Mouse (Mus musculus) liver, postnatal 0 days (tissue): ENCODE data around the gene Il4i1. TPM values are rescaled to one million over a fixed set of nuclear protein-coding genes. Genes with fewer than 3 reads are reported as not detected.

Experiments used
- ATAC-seq: fragments of 200-750 bp; cut with Nextera tagmentation; 2 replicates; pipeline ENCODE4 v1.8.0; 2017; ENCODE audit warnings: mild to moderate bottlenecking, moderate library complexity
- DNase-seq: peaks from one replicate; pipeline ENCODE4 v3.0.0-alpha.2; 2016
- H3K27ac ChIP-seq: fragments of 300-500 bp; sonication (generic); 2 replicates; pipeline ENCODE4 v1.5.1; 2014; ENCODE audit warnings: antibody characterized with exemption, moderate library complexity, mild to moderate bottlenecking, low read depth
- H3K27me3 ChIP-seq: fragments of 300-500 bp; sonication (generic); 2 replicates; pipeline ENCODE4 v1.6.1; 2014; ENCODE audit warnings: low read length, control low read depth, mixed read lengths; ENCODE audit not compliant: insufficient read depth
- H3K36me3 ChIP-seq: fragments of 300-500 bp; sonication (generic); replicated peaks from 2 replicates; pipeline ENCODE4 v1.6.1; 2014; ENCODE audit warnings: mild to moderate bottlenecking, control low read depth, low read length, moderate library complexity, mixed read lengths; ENCODE audit not compliant: insufficient read depth
- H3K4me1 ChIP-seq: fragments of 300-500 bp; sonication (generic); 2 replicates; pipeline ENCODE4 v1.6.1; 2014; ENCODE audit warnings: antibody characterized with exemption, mild to moderate bottlenecking, control low read depth; ENCODE audit not compliant: insufficient read depth
- H3K4me2 ChIP-seq: fragments of 300-500 bp; sonication (generic); 2 replicates; pipeline ENCODE4 v1.6.1; 2014; ENCODE audit warnings: low read depth, mild to moderate bottlenecking, low read length, moderate library complexity, mixed read lengths
- H3K4me3 ChIP-seq: fragments of 300-500 bp; sonication (generic); 2 replicates; pipeline ENCODE4 v1.5.1; 2014; ENCODE audit warnings: low read depth, low read length
- H3K9ac ChIP-seq: fragments of 300-500 bp; sonication (generic); replicated peaks from 2 replicates; pipeline ENCODE4 v1.6.1; 2014; ENCODE audit warnings: mild to moderate bottlenecking, moderate library complexity
- H3K9me3 ChIP-seq: fragments of 300-500 bp; sonication (generic); 2 replicates; pipeline ENCODE4 v1.6.1; 2016; ENCODE audit warnings: mild to moderate bottlenecking, control low read depth, low read length, mixed read lengths
- CTCF ChIP-seq: sonication (generic); IDR thresholded peaks from 2 replicates; pipeline ENCODE4 v1.5.1; 2016; ENCODE audit warnings: antibody characterized with exemption, low read depth
- EP300 ChIP-seq: IDR thresholded peaks from 2 replicates; pipeline ENCODE4 v1.6.1; 2016; ENCODE audit warnings: antibody characterized with exemption, low read depth, mild to moderate bottlenecking
- WGBS: fragments of 180-500 bp; shearing (Covaris S2); extraction: QIAGEN DNeasy Blood & Tissue Kit; methylation state at CpG from one replicate; pipeline ENCODE4 v1.1.7; 2014; ENCODE audit not compliant: insufficient replicate concordance; 5-methylcytosine and 5-hydroxymethylcytosine counted together
- microRNA counts: library from miRNA; unstranded; fragments of <30 nt; microRNA quantifications from one replicate; lab custom pipeline; 2015
- microRNA-seq: library from miRNA; unstranded; fragments of <30 nt; microRNA quantifications from one replicate; pipeline ENCODE4, GENCODE M21; 2016
- polyA plus RNA-seq: library from polyadenylated mRNA; unstranded; fragments of >200 nt; fragmentation: Nextera tagmentation; extraction: Ambion mirVana; gene quantifications from 2 replicates; pipeline ENCODE4 v1.2.1, GENCODE M21; 2015

Gene Il4i1
- polyA plus RNA-seq, 1 experiment from 2014 or later: 1.0 TPM

DNA sequence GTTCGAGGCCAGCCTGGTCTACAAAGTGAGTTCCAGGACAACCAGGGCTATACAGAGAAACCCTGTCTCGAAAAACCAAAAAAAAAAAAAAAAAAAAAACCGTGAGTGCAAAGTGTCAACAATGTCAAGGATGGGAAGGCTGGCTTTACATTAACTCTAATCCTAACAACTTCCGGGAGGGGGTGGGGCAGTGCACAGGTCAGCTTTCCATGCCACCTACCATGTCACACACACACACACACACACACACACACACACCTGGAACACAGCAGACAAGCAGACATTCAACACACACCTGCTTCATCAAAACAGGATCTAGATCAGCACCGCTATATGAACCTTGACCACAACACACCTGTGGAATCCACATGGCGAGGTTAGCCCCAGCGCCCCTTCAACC is 74.0 kb downstream of the Il4i1 start:
- no peak overlapping the region for H3K9ac ChIP-seq
- H3K4me2 ChIP-seq: 0 out of 2 replicates have a peak overlapping the region, but pooled peaks have one; percentile 95
- DNase-seq (no peak), ATAC-seq (no peak)
- peaks cover 22% of the 10 kb centered on the region for H3K4me1 ChIP-seq
- no peak overlapping the region for H3K4me3 ChIP-seq
- no peaks in the 10 kb centered on the region for H3K27me3 ChIP-seq
- WGBS: 72% methylated on average over 6 of the region's 7 CpGs
- H3K27ac ChIP-seq: no peak overlapping the region
- TF ChIP-seq CTCF (no peak), EP300 (no peak)
- H3K36me3 ChIP-seq: peaks cover 8% of the 10 kb centered on the region
- no peaks in the 10 kb centered on the region for H3K9me3 ChIP-seq

MicroRNAs encoded within 50 kb of the gene (microRNA counts, 519-probe panel; counts per million panel counts)
- not detected for microRNA mmu-miR-707 (lab: Ali Mortazavi, UCI)

Small RNAs within 50 kb of the gene (microRNA-seq; reads per million reads assigned to microRNA genes)
- not detected for gene Mir707

Other genes with a start within 250 kb of the Il4i1 start
- 17.0 and 17.8 TPM in 2 replicates for gene Napsa, start 244.0 kb upstream of the Il4i1 start, polyA plus RNA-seq
- gene Kcnc3, start 225.7 kb upstream of the Il4i1 start, polyA plus RNA-seq: 0.13 and 0.20 TPM in 2 replicates
- 1.5 and 2.1 TPM in 2 replicates for gene Myh14, start 145.5 kb upstream of the Il4i1 start, polyA plus RNA-seq
- not detected in 2 replicates for gene Izumo2, start 107.6 kb upstream of the Il4i1 start, polyA plus RNA-seq
- gene Vrk3, start 68.0 kb upstream of the Il4i1 start, polyA plus RNA-seq: 19.1 and 19.3 TPM in 2 replicates
- gene Zfp473, start 65.3 kb upstream of the Il4i1 start, polyA plus RNA-seq: 0.14 and 0.24 TPM in 2 replicates
- 19.6 and 21.4 TPM in 2 replicates for gene Nup62, start 299 bp upstream of the Il4i1 start, polyA plus RNA-seq
- gene Atf5, start 271 bp downstream of the Il4i1 start, polyA plus RNA-seq: 66.6 and 72.5 TPM in 2 replicates
- 36.9 and 38.6 TPM in 2 replicates for gene Akt1s1, start 32.6 kb downstream of the Il4i1 start, polyA plus RNA-seq
- 28.2 and 30.5 TPM in 2 replicates for gene Tbc1d17, start 32.7 kb downstream of the Il4i1 start, polyA plus RNA-seq
- gene Pnkp, start 40.8 kb downstream of the Il4i1 start, polyA plus RNA-seq: 25.6 and 27.9 TPM in 2 replicates
- 43.5 and 49.8 TPM in 2 replicates for gene Ptov1, start 53.4 kb downstream of the Il4i1 start, polyA plus RNA-seq
- gene Med25, start 76.3 kb downstream of the Il4i1 start, polyA plus RNA-seq: 35.6 and 37.7 TPM in 2 replicates
- gene Fuz, start 79.7 kb downstream of the Il4i1 start, polyA plus RNA-seq: 4.1 and 4.4 TPM in 2 replicates
- gene Ap2a1, start 113.1 kb downstream of the Il4i1 start, polyA plus RNA-seq: 25.6 and 29.5 TPM in 2 replicates
- gene Tsks, start 126.8 kb downstream of the Il4i1 start, polyA plus RNA-seq: 0.06 TPM in 1 of 2 replicates, not detected in the other
- gene Cpt1c, start 158.5 kb downstream of the Il4i1 start, polyA plus RNA-seq: 0.98 and 1.1 TPM in 2 replicates
- 73.2 and 76.8 TPM in 2 replicates for gene Prmt1, start 170.2 kb downstream of the Il4i1 start, polyA plus RNA-seq
- 35.9 and 38.0 TPM in 2 replicates for gene Irf3, start 181.3 kb downstream of the Il4i1 start, polyA plus RNA-seq
- gene Bcl2l12, start 182.3 kb downstream of the Il4i1 start, polyA plus RNA-seq: 11.7 and 13.1 TPM in 2 replicates
- gene Scaf1, start 200.0 kb downstream of the Il4i1 start, polyA plus RNA-seq: 7.5 and 8.1 TPM in 2 replicates
- gene Rras, start 201.6 kb downstream of the Il4i1 start, polyA plus RNA-seq: 25.4 and 31.4 TPM in 2 replicates
- 1.6 and 1.7 TPM in 2 replicates for gene Prr12, start 236.5 kb downstream of the Il4i1 start, polyA plus RNA-seq
- gene Nosip, start 246.0 kb downstream of the Il4i1 start, polyA plus RNA-seq: 22.2 and 22.6 TPM in 2 replicates
- 19.7 and 20.4 TPM in 2 replicates for gene Prrg2, start 246.3 kb downstream of the Il4i1 start, polyA plus RNA-seq